Mouse (Mus musculus) heart, postnatal 0 days (tissue): Measurements from ENCODE around the gene Mid1. TPM values are rescaled to one million over a fixed set of nuclear protein-coding genes. Genes with fewer than 3 reads are reported as not detected.

ENCODE experiments used
- ATAC-seq: fragments of 200-750 bp; cut with Nextera tagmentation; 2 replicates; pipeline ENCODE4 v1.8.0; 2017; ENCODE audit warnings: low read depth, moderate number of reproducible peaks, moderate library complexity; ENCODE audit not compliant: insufficient read depth
- DNase-seq: peaks from one replicate; pipeline ENCODE4 v3.0.0-alpha.2; 2016; ENCODE audit warnings: low spot score
- H3K27ac ChIP-seq: fragments of 300-500 bp; sonication (generic); 2 replicates; pipeline ENCODE4 v1.5.1; 2014; ENCODE audit warnings: low read depth, mild to moderate bottlenecking
- H3K27me3 ChIP-seq: fragments of 300-500 bp; sonication (generic); 2 replicates; pipeline ENCODE4 v1.6.1; 2014; ENCODE audit warnings: low read length, mixed read lengths; ENCODE audit not compliant: control insufficient read depth, insufficient read depth
- H3K36me3 ChIP-seq: fragments of 300-500 bp; sonication (generic); replicated peaks from 2 replicates; pipeline ENCODE4 v1.6.1; 2014; ENCODE audit warnings: low read length, mixed read lengths; ENCODE audit not compliant: control insufficient read depth, insufficient read depth
- H3K4me1 ChIP-seq: fragments of 300-500 bp; sonication (generic); 2 replicates; pipeline ENCODE4 v1.6.1; 2014; ENCODE audit warnings: antibody characterized with exemption; ENCODE audit not compliant: control insufficient read depth, insufficient read depth
- H3K4me2 ChIP-seq: fragments of 300-500 bp; sonication (generic); 2 replicates; pipeline ENCODE4 v1.6.1; 2014; ENCODE audit warnings: low read depth, mild to moderate bottlenecking, low read length, moderate library complexity
- H3K4me3 ChIP-seq: fragments of 300-500 bp; sonication (generic); 2 replicates; pipeline ENCODE4 v1.5.1; 2014; ENCODE audit warnings: low read depth, low read length
- H3K9ac ChIP-seq: fragments of 300-500 bp; sonication (generic); replicated peaks from 2 replicates; pipeline ENCODE4 v1.6.1; 2014; ENCODE audit warnings: low read depth, low read length, mixed read lengths
- H3K9me3 ChIP-seq: fragments of 300-500 bp; sonication (generic); replicated peaks from 2 replicates; pipeline ENCODE4 v1.6.1; 2016; ENCODE audit warnings: low read length; ENCODE audit not compliant: control insufficient read depth
- CTCF ChIP-seq: IDR thresholded peaks from 2 replicates; pipeline ENCODE4 v1.5.1; 2016; ENCODE audit warnings: antibody characterized with exemption, control low read depth, low read depth
- EP300 ChIP-seq: IDR thresholded peaks from 2 replicates; pipeline ENCODE4 v1.6.1; 2016; ENCODE audit warnings: antibody characterized with exemption, low read depth
- WGBS: fragments of 180-500 bp; shearing (Covaris S2); extraction: QIAGEN DNeasy Blood & Tissue Kit; methylation state at CpG from one replicate; pipeline ENCODE4 v1.1.7; 2014; 5-methylcytosine and 5-hydroxymethylcytosine counted together
- polyA plus RNA-seq: library from polyadenylated mRNA; unstranded; fragments of >200 nt; fragmentation: Nextera tagmentation; extraction: Ambion mirVana; gene quantifications from 2 replicates; pipeline ENCODE4 v1.2.1, GENCODE M21; 2015
- total RNA-seq: library from RNA; depleted of rRNA; stranded (reverse); fragments of >200 nt; gene quantifications from 2 replicates; pipeline ENCODE4 v1.2.3, GENCODE M21; 2014; ENCODE audit warnings: low replicate concordance

Gene Mid1
- total and polyA plus RNA-seq, 2 experiments from 2014 or later = 2.8 to 10.6 TPM

GRCm38 (mm10) chrX:169779535-169779934 is 94.5 kb downstream of the Mid1 start, which contains the start of gene 4933400A11Rik:
Gene 4933400A11Rik (minus strand): TSS chrX:169779635.
- Histone ChIP-seq H3K27ac (no peak within 1 kb of the TSS), H3K9ac (no peak within 1 kb of the TSS), H3K4me3 (no peak within 1 kb of the TSS), H3K9me3 (no peaks in the 10 kb centered on the region), H3K4me1 (no peaks in the 10 kb centered on the region), H3K36me3 (no peaks in the 10 kb centered on the region), H3K27me3 (no peaks in the 10 kb centered on the region), H3K4me2 (no peak within 1 kb of the TSS)
- TF ChIP-seq CTCF = no peak
- TF ChIP-seq EP300 = no peak
- WGBS = 90% methylated on average over 3 of the region's 3 CpGs
- ATAC-seq (no peak), DNase-seq (no peak)

- Histone ChIP-seq H3K27me3 (no peaks in the 10 kb centered on the region), H3K4me2 (no peak overlapping the region), H3K36me3 (no peaks in the 10 kb centered on the region), H3K4me3 (no peak overlapping the region), H3K4me1 (no peaks in the 10 kb centered on the region), H3K27ac (no peak overlapping the region), H3K9ac (no peak overlapping the region), H3K9me3 (no peaks in the 10 kb centered on the region)
- no peak for DNase-seq
- TF ChIP-seq EP300 (no peak), CTCF (no peak)
- ATAC-seq = no peak
- 77% methylated on average over 5 of the region's 5 CpGs for WGBS
Measured at GRCm38 (mm10) chrX:169789702-169790101, 104.7 kb downstream of the Mid1 start.

DNA sequence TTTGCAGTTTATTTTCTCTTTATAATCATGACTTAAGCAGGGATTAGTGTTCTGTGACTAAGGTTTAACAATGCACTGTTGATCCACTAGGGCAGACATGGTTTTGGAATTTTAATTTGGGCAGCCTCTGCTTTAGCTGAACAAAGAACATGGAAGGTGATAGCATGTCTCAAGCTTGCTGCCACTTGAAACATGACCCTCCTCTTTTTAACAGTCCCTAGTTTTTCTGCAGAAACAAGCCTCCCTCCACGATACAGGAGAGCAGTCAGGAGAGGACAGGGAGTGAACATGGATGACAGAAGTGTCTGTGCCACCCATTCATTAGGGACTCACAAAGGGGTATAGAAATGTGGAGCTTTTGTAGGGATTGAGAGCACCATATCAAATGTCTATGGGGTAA is 107.9 kb downstream of the Mid1 start:
- TF ChIP-seq CTCF = no peak
- no peak for TF ChIP-seq EP300
- 53% methylated on average over 1 of the region's 1 CpGs for WGBS
- Histone ChIP-seq H3K4me2 (no peak overlapping the region), H3K27me3 (no peaks in the 10 kb centered on the region), H3K9ac (no peak overlapping the region), H3K4me1 (no peaks in the 10 kb centered on the region), H3K4me3 (no peak overlapping the region), H3K9me3 (no peaks in the 10 kb centered on the region), H3K36me3 (no peaks in the 10 kb centered on the region), H3K27ac (no peak overlapping the region)
- no peak for ATAC-seq
- DNase-seq = no peak

- no peak for ATAC-seq
- no peaks in the 10 kb centered on the region for H3K9me3 ChIP-seq
Measured at GRCm38 (mm10) chrX:169794421-169794820, 109.4 kb downstream of the Mid1 start.

DNA sequence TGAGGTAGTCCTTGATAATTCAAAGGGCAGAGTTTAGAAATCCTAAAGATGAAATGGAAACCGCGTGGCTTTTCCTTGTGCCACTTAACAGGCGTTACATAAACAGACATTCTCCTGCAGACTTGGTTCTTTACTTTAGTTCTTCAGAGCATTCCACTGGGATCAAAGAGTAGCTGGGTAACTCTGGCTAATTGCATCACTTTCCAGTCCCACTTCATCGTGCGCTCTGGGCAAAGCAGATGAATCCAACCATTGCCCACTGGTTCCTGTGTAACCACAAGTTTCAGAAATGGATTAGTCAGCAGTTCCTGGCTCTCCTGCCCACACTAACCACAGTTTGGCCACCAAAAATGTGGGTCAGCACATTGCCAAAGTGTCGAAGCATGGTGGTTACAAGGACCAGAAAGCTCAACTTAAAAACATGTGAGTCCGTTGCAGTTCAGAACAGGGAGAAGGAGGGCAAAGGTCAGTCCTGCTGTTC is 109.9 kb downstream of the Mid1 start:
- H3K36me3 ChIP-seq = no peaks in the 10 kb centered on the region
- no peak overlapping the region for H3K27ac ChIP-seq
- 62% methylated on average over 7 of the region's 7 CpGs for WGBS
- no peak for DNase-seq
- no peaks in the 10 kb centered on the region for H3K9me3 ChIP-seq
- no peak overlapping the region for H3K9ac ChIP-seq
- no peak for ATAC-seq
- no peak overlapping the region for H3K4me2 ChIP-seq
- TF ChIP-seq CTCF = no peak
- no peak for TF ChIP-seq EP300
- H3K27me3 ChIP-seq = no peaks in the 10 kb centered on the region
- H3K4me3 ChIP-seq = no peak overlapping the region
- H3K4me1 ChIP-seq = no peaks in the 10 kb centered on the region

More at GRCm38 (mm10) chrX:169794421-169794820, 109.4 kb downstream of the Mid1 start:
- H3K27ac ChIP-seq = no peak overlapping the region
- WGBS = 63% methylated on average over 4 of the region's 4 CpGs
- H3K36me3 ChIP-seq = no peaks in the 10 kb centered on the region
- no peaks in the 10 kb centered on the region for H3K4me1 ChIP-seq
- H3K27me3 ChIP-seq = no peaks in the 10 kb centered on the region
- no peak for TF ChIP-seq CTCF
- no peak for TF ChIP-seq EP300
- H3K9ac ChIP-seq = no peak overlapping the region
- H3K4me3 ChIP-seq = no peak overlapping the region
- no peak for DNase-seq
- no peak overlapping the region for H3K4me2 ChIP-seq

DNA sequence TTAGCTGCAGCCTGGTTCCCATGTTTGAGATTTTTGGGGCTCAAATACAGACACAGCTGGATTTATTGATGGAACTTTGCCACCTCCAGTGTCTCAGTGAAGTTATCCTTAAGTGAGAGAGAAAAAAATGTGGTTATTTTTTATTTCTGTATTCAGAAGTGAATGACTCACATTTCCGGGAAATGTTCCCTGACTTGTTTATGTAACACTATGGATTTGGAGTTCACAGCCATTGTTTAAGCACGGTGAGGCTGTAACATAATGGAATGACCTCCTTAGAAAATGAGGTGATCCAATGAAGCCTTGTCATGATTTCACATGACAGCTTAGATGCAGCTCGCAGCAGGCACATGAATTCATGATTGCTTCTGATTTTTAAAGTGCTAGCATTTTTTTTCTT is 112.1 kb downstream of the Mid1 start:
- H3K9ac ChIP-seq = no peak overlapping the region
- ATAC-seq (no peak), DNase-seq (no peak)
- no peaks in the 10 kb centered on the region for H3K36me3 ChIP-seq
- H3K4me3 ChIP-seq = no peak overlapping the region
- H3K4me2 ChIP-seq = no peak overlapping the region
- H3K9me3 ChIP-seq = no peaks in the 10 kb centered on the region
- no peak for TF ChIP-seq EP300
- TF ChIP-seq CTCF = no peak
- 54% methylated on average over 3 of the region's 3 CpGs for WGBS
- H3K4me1 ChIP-seq = no peaks in the 10 kb centered on the region
- no peaks in the 10 kb centered on the region for H3K27me3 ChIP-seq
- no peak overlapping the region for H3K27ac ChIP-seq
